Comparison of ENCODE assay signal across 20 mouse cellular contexts in genomic region chr2:110058424-110058823, GRCm38 (mm10).
"Had no signal": no experiment of that assay in that cellular context is flagged by ENCODE, and none has a peak within 500 bp of the region (broad histone marks: within the 10 kb centered on the region; RNA-seq: fewer than 3 reads in every experiment).

No protein-coding gene starts in this region.

- H3K4me1 ChIP-seq: intestine, embryonic 15.5 days; limb, embryonic 13.5 days; liver, embryonic 13.5 days; neural tube, embryonic 12.5 days; neural tube, embryonic 15.5 days had no signal

- H3K4me3 ChIP-seq: intestine, embryonic 15.5 days; limb, embryonic 13.5 days; liver, embryonic 13.5 days; neural tube, embryonic 12.5 days; neural tube, embryonic 15.5 days had no signal

- H3K27me3 ChIP-seq: intestine, embryonic 15.5 days; limb, embryonic 13.5 days; liver, embryonic 13.5 days; neural tube, embryonic 12.5 days; neural tube, embryonic 15.5 days had no signal

- H3K4me2 ChIP-seq: intestine, embryonic 15.5 days; limb, embryonic 13.5 days; liver, embryonic 13.5 days; midbrain, embryonic 11.5 days; neural tube, embryonic 12.5 days; neural tube, embryonic 15.5 days had no signal

- DNase-seq: kidney, adult 11 months; kidney, postnatal 25 days; left cerebral cortex, postnatal 4 days; liver, embryonic 13.5 days; lung, adult 2 months; lung, postnatal 14 days; lung, postnatal 4 days; midbrain, embryonic 14.5 days; right cerebral cortex, adult 18-20 months; right cerebral cortex, postnatal 14 days; right cerebral cortex, postnatal 4 days; thymus, adult 2 months; thymus, postnatal 14 days; thymus, postnatal 4 days had no signal

- H3K27ac ChIP-seq: intestine, embryonic 15.5 days; limb, embryonic 13.5 days; liver, embryonic 13.5 days; neural tube, embryonic 12.5 days; neural tube, embryonic 15.5 days; stomach, postnatal 0 days had no signal

- H3K36me3 ChIP-seq: intestine, embryonic 15.5 days; limb, embryonic 13.5 days; liver, embryonic 13.5 days; neural tube, embryonic 12.5 days; neural tube, embryonic 15.5 days had no signal

- H3K9me3 ChIP-seq: intestine, embryonic 15.5 days; limb, embryonic 13.5 days; liver, embryonic 13.5 days; neural tube, embryonic 12.5 days; neural tube, embryonic 15.5 days had no signal

- H3K9ac ChIP-seq: intestine, embryonic 15.5 days; limb, embryonic 13.5 days; liver, embryonic 13.5 days; neural tube, embryonic 12.5 days; neural tube, embryonic 15.5 days had no signal

- ATAC-seq: intestine, embryonic 15.5 days had no signal
